Mouse (Mus musculus) gastrocnemius, postnatal 36 days (tissue): ENCODE results near the gene Aldh8a1. TPM values are rescaled to one million over a fixed set of nuclear protein-coding genes. Genes with fewer than 3 reads are reported as not detected.
A peak's percentile ranks its signal among the peaks of the same experiment; 100 is the strongest.

ENCODE experiments used
- DNase-seq, 2 experiments: peaks; one replicate each; pipeline ENCODE4 v3.0.0; 2022
- intact Hi-C: fragments of 180-260 bp; cut with DNase I; formaldehyde crosslinking; loops from one replicate; pipeline ENCODE4 v1.15.1; 2025
- long read RNA-seq, 2 experiments: library from polyadenylated mRNA; stranded (forward); transcript quantifications; one replicate each; pipeline ENCODE4 v2.0.0; 2021
- total RNA-seq, 2 experiments: library from RNA; stranded (reverse); gene quantifications; 2 replicates each; pipeline ENCODE4 v1.2.3; 2021

Aldh8a1 gene
- not detected for total RNA-seq
- long read RNA-seq, experiment 1, result 0 reads
- long read RNA-seq, experiment 2, result 0 reads

GRCm38 (mm10) chr10:21376682-21377473 lies at the start of gene Aldh8a1:
Gene Aldh8a1 (plus strand): TSS chr10:21377291.
- DNase-seq, result no peak

GRCm38 (mm10) chr10:21327605-21328135 lies 49.4 kb upstream of the Aldh8a1 start:
- intact Hi-C loops, result no loop called here
- no peak for DNase-seq

More at GRCm38 (mm10) chr10:21376682-21377473, at the start of gene Aldh8a1:
- intact Hi-C loops, result no loop called here

GRCm38 (mm10) chr10:21334349-21335105 lies 42.6 kb upstream of the Aldh8a1 start:
- intact Hi-C loops, result no loop called here
- DNase-seq, result no peak

GRCm38 (mm10) chr10:21335534-21335933 lies 41.6 kb upstream of the Aldh8a1 start:
- no peak for DNase-seq
- intact Hi-C loops, result no loop called here

GRCm38 (mm10) chr10:21337191-21337590 lies 39.9 kb upstream of the Aldh8a1 start:
- intact Hi-C loops, result no loop called here
- no peak for DNase-seq

- no peak for DNase-seq
- intact Hi-C loops, result no loop called here
Measured at GRCm38 (mm10) chr10:21341706-21342105, 35.4 kb upstream of the Aldh8a1 start.

- intact Hi-C loops, result no loop called here
Measured at GRCm38 (mm10) chr10:21342331-21343005, 34.6 kb upstream of the Aldh8a1 start.

GRCm38 (mm10) chr10:21347332-21347731 lies 29.8 kb upstream of the Aldh8a1 start:
- intact Hi-C loops, result no loop called here
- no peak for DNase-seq

More at GRCm38 (mm10) chr10:21342331-21343005, 34.6 kb upstream of the Aldh8a1 start:
- DNase-seq, result no peak

- intact Hi-C loops, result no loop called here
- no peak for DNase-seq
Measured at GRCm38 (mm10) chr10:21349449-21349848, 27.6 kb upstream of the Aldh8a1 start.

GRCm38 (mm10) chr10:21349946-21350345 lies 27.1 kb upstream of the Aldh8a1 start:
- DNase-seq, result no peak
- intact Hi-C loops, result no loop called here

GRCm38 (mm10) chr10:21350531-21351515 lies 26.3 kb upstream of the Aldh8a1 start:
- no peak for DNase-seq
- intact Hi-C loops, result no loop called here

GRCm38 (mm10) chr10:21351766-21352165 lies 25.3 kb upstream of the Aldh8a1 start:
- no peak for DNase-seq
- intact Hi-C loops, result no loop called here

- DNase-seq, result no peak
- intact Hi-C loops, result no loop called here
Measured at GRCm38 (mm10) chr10:21353890-21354289, 23.2 kb upstream of the Aldh8a1 start.

- DNase-seq, result no peak
Measured at GRCm38 (mm10) chr10:21354506-21354905, 22.6 kb upstream of the Aldh8a1 start.

GRCm38 (mm10) chr10:21357986-21358385 lies 19.1 kb upstream of the Aldh8a1 start:
- intact Hi-C loops, result no loop called here
- DNase-seq, result no peak

More at GRCm38 (mm10) chr10:21354506-21354905, 22.6 kb upstream of the Aldh8a1 start:
- intact Hi-C loops, result no loop called here

- no peak for DNase-seq
- intact Hi-C loops, result no loop called here
Measured at GRCm38 (mm10) chr10:21359086-21359485, 18.0 kb upstream of the Aldh8a1 start.

GRCm38 (mm10) chr10:21361871-21362270 lies 15.2 kb upstream of the Aldh8a1 start:
- peak in 1 of 2 experiments; percentile 44 for DNase-seq
- intact Hi-C loops, result no loop called here

- DNase-seq, result no peak
- intact Hi-C loops, result no loop called here
Measured at GRCm38 (mm10) chr10:21363297-21363696, 13.8 kb upstream of the Aldh8a1 start.

- no peak for DNase-seq
- intact Hi-C loops, result no loop called here
Measured at GRCm38 (mm10) chr10:21364946-21365345, 12.1 kb upstream of the Aldh8a1 start.
